Mouse (Mus musculus) right cerebral cortex, adult 2 months (tissue): ENCODE measurements at regions not wholly inside any gene's neighbourhood (a gene's known extent, or its start where the extent isn't known, plus 50 kb on each side); places are given as distances from the start of the nearest gene placed in this dataset.

ENCODE experiments used
- DNase-seq, 2 experiments: peaks; one replicate each; pipeline ENCODE4 v3.0.0; 2021 to 2022; ENCODE audit warnings: low spot score in 2 of 2

DNA sequence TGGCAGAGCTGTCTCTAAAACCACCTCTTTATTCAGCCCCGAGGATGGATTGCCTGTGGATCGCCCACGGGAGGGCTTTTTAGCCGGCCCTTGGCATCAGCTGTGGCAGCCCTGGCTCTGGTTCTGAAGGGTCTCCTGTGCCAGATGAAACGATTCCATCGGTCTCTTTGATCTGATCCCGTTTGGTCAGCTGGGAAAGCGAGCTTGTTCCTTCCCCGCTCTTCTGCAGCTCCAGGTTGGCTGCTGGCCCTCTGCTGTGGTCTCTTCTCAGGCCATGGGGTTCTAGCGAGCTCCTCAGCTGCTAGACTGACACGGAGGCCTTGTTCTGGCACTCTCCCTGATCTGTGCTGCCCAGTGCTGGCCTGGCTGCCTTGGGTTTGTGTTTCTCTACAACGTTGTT is 165.6 kb upstream of the Dkk2 start:
- peak; percentile 5 to 34 for DNase-seq

DNA sequence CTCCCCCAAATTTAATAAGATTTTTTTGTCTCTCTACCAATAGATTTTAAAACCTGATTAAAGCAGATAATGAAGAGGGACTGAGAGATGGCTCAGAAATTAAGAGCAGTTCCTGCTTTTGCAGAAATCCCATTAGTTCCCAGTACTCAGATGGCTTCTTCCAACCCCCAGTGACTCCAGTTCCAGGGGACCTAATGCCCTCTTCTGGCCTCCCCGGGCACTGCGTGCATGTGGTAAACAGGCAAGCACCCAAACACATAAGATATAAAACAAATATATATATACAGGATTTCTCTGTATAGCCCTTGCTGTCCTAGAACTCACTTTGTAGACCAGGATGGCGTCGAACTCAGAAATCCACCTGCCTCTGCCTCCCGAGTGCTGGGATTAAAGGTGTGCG is 163.9 kb upstream of the Dkk2 start:
- no peak for DNase-seq

DNA sequence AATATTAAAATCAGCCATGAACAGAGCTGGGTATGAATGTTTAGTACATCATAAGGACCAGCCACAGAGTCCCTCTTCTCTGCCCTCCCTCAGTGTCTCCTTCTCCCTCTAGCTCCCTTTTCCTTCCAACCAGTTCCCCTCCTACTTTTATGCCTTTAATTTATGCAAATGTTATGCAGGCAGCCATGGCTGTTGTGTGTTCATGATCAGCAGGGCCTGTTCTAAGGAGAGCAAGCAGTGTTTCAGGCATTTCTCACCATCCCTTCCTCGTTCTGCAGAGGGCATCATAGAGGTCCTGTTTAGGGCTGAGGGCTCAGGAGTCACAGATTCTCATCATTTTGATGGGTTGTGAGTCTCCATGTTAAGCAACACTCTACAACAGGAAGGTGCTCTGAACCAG is 162.4 kb upstream of the Dkk2 start:
- no peak for DNase-seq

DNA sequence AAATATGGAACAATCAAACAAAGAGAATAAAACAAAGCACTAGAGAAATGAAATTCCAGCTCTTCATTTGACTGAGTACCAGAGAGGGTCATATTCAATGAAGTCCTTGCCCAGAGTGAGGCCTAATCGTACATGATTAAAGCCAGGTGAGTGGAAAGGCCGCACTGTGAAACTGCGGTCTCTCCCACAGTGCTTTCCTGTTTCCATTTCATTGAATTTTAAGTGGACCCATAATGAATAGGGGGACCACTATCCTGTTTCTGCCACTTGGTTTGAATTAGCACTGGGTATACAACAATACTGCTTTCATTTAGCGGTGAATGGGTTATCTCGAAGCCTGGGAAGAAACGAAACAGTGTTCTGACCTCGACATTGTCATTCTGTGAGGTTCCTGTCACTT is 144.2 kb upstream of the Dkk2 start:
- DNase-seq = no peak

DNA sequence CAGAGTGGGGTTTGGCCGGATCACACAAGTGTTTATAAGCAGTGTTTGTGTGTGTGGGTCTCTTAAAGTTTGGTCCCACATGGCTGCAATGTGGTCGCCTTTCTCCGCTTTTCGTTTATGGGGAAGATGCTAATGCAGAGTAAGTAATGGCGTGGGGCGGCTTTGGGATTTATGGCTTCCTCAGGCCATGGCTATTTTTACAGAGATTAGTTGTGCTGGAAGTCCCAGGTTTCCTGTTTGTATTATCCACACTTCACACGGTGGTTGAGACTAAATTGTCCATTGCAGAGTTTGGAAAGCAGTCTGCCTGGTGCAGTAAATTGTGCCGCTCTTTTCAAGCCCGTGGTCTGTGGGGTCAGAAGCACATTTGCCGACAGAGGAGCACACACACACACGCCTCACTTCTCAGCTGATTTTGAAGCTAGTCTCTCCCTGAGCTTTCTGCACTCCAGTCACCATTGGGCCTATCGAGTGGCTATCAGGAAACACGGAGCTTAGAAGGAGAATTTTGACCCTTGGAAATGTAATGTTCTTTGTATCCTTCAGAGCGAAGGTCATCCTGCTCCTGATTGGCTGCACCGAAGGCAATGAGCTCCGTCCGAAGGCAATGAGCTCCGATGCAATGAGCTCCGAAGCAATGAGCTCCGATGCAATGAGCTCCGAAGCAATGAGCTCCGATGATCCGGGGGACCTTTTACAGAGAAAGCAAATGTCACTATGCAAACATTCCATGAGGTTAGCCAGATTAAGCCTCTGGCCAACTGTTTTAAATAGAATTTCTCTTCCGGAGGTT is 142.9 kb upstream of the Dkk2 start:
- DNase-seq = no peak

DNA sequence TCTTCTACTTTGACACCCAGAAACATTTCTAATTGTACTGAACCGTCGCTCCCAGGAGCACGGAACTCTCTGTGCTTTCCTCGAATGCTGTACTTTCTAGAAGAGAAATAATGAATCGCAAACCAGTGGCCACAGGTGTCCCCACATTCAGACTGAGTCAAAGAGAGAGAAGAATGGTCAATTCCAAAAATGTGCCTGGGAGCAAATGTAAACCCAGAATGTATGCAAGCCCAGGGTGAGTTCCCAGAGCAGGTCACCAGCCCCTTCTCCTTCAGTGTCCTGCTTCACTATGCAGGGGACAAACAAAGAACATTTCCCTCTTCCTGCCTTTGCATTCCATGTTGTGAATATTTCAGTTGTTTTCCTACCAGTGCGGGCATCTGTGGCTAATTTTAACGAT is 141.7 kb upstream of the Dkk2 start:
- no peak for DNase-seq

DNA sequence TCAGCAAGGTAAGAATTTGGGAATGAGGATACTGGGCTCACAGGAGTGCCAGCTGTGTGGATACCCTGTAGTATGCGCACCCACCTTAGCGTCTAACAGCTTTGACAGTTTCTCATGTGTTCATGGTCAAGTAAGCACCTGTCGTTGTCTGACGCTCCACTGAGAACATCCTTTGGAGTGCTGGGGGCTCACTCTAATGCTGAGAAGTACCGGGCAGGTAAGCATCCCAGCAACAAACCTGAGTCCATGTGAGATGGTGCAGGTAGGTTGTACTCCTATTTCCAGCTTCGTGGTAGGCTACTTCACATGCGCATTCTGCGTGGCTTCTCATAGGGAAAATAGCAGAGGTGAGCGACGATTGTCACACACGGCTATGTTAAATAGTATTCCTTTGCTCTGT is 129.3 kb upstream of the Dkk2 start:
- DNase-seq = no peak

DNA sequence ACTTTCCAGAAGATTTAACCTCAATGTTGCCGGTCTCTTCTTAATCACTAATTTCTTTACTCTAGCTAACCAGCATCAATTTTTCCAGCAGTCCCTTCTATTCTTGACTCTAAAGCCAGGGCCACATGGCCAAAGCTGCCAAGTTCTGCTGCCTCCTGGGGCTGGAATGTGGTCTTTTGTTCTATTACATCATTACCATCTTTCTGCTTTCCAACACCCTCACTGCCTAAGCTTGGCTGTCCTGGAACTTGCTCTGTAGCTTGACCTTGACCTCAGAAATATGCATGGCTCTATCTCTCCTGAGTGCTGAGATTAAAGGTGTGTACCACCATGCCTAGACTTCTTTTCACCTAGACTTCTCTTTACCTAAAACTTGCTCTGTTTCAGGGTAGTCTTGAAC is 124.5 kb upstream of the Dkk2 start:
- no peak for DNase-seq

DNA sequence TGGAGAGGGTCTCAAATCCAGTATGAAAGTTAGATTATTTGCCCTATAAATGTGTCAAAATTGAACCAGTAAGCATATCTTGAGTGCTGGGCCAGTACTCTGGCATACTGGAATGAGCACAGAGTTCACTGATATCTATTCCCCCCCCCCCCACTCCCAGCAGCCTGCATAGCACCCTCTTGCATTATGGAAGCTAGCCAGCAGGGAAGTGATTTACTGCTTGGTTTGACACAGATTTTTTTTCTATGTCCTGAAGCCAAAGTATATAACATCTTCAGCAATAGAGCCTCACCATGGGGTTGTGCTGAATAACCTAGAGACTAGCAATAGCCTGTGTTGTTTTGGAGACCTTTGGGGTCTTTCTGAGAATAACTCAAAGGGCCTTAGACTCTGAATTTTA is 123.5 kb upstream of the Dkk2 start:
- no peak for DNase-seq

DNA sequence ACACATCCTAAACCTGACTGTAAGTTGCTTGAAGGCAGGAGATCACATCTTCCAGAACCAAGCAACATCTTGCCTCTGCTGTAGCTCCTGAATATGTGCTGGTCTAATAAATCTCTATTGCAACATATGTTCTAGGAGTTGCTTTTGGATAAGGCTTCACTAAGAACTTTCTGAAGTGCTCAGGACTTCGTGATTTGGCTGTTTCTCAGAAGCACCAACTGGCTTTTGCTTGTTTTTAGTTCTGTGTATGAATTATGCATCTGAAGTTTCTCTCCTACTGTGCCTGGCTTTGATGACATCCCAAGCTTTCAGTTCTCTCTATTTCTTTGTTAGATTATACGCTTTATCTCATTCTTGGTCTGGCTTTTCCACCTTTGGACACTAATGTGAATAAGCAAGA is 122.2 kb upstream of the Dkk2 start:
- DNase-seq = no peak

DNA sequence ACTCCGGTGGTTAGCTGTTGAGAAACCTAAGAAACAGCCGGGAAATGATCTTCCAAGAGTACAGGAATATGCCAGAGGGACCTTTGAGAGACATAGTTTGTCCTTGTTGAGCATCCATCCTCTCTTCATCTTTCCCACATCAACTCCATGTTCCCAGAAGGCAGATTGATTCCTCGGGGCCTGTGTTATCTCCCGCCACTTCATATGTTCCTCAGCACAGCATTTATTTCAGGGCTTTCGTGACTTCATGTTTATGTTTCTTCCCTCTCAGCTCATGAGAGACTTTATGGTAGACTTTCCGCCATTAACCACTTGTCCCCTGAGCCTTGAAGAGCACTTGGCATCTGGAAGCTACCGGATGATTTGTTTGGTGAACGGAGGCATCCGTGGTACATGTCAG is 120.1 kb upstream of the Dkk2 start:
- no peak for DNase-seq

DNA sequence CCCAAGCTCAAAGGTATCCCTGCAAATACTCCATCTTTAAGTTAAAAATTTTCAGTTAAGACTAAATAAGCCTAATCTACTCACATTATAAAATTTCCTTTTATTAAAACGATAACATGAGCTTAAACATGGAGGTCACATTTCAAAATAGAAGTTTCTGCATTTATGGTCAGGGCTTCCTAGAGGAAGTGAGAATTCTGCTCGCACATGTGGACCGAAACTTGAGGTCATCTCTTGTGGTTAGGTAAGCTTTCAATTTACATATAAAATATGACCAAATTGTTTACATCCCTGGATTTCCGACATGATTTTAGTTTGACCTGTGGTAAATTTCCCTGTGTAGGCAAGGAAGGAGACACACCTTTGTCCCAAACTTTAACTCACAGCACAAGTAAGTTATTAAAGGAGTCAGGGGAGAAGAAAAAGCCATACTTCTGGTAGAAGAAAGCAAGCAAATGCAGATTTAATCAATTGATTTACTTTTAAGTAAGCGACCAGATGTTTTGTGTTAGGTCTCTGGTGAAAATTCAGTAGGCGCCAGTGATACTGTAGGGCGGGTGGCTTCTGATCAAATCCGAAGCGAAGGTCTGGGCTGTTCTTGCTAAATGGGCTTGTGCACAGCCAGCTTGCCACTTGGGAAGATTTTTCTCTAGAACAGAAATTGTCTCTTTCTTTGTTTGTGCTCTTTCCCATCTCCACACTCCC is 119.5 kb upstream of the Dkk2 start:
- no peak for DNase-seq

DNA sequence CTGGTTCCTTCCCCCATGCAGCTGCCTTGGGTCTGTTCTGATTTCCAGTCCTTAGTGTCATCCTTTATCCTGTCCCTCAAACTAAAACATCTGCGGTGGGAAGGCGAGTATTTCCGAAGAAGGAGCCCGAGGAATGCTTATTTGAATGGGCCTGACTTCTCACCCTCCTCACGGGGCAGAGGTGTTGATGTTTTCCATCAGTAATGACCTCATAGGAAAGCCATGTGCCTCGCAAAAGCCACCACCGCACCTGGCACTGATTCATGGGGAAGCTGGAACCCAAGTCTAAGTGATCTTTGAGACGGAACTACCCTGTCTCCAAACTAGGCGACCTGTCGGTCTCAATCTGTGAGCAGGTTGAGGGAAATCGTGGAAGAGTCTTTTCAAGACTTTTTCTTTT is 117.8 kb upstream of the Dkk2 start:
- no peak for DNase-seq

DNA sequence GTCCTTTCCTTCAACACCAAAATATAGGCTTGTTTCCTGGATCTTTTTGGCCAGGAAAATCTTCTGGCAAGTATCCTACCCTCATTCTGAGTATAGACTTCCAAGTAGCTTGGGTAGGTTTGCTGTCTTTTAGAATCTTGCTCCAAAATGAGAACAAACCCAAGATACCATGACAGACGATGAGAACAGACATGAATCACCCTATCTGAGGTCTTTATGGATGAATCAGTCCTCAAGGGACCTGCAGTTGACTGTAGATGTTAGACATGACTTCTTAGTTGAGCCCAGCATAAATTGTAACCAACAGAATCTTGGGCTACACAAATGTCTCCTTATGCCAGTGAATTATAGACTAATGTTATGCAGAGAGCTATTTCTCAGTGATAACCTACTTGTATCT is 114.3 kb upstream of the Dkk2 start:
- DNase-seq = no peak

DNA sequence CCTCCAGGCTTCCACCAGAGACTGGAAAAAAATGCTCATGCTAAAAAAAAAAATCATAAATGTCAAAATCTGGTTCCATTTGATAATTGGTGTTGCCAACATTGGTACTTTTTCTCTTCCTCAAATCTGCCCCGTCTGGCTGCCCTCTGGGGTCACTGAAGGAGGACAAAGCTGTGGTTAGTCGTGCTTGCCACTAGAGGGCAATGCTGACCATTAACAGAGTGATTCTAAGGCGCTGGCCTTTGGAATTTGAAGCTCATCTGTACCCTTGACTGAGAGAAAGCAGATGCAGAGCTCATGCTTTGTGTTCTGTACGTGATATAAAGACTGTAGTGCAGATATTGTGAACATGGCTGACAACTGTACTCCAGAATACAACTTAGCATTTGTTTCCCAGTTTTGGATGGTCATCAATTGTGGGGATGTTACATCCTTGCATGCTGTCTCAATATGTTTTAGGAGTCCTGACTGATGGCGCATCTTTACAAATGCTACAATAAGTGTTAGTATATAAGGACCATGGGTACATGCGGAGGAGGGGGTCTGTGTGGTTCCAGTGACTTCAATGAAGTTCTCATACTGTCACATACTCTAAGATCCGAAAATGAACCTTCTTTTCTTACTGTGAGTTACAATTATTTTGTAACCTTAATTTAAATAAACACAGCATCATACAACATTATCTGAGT is 109.0 kb upstream of the Dkk2 start:
- peak; percentile 38 to 69 for DNase-seq

DNA sequence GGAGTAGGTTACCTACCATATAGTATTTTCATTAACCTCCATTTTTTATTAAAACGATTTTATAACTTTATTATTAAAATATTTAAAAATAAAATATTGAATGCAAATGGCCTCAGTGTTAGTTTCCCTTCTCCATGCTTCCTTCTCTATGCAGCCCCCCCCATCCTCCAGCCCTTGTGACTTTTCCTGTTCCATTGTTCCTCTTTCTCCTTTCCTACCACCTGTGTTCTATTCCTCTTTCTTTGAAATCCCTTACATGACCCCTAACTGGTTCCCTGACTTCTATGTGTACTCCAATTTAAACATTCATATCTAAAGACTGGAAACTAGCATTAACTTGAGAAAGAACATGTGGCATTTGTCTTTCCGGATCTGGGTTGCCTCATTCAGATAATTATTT is 101.8 kb upstream of the Dkk2 start:
- DNase-seq = no peak

DNA sequence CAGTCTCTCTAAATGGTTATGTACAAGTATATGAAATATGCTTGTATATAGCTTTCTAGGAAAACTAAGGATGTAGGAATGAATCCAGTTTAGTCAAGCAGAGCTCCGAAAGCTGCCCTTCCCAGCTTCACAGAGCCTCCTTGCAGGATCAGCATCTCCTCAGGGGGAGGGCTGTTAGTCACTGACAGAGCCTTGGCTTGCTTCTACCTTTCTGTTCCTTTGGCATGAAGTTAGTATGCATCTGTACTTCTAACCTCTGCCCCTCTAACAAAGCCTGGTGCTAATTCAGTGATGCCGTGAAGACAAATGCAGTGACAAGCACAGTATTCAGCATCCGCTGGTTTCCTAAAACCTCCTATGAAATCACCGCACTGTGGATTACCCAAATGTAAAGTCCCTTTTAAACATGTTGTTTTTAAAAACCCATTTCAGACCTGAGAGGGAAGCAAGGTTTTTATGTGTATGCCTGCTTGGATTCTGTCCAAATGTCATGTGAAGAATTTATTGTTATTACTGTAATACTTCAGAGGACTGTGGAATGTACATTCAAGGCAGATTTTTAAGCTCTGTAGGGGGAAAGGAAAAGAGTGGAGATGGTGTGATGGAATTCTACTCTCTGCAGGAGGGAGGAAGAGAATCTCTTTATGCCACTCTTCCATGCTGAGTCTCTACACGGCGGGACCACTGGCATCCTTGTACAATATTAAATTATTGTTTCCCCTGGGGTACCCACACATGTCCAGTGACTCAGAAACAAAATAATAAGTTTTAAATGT is 86.1 kb upstream of the Dkk2 start:
- no peak for DNase-seq

DNA sequence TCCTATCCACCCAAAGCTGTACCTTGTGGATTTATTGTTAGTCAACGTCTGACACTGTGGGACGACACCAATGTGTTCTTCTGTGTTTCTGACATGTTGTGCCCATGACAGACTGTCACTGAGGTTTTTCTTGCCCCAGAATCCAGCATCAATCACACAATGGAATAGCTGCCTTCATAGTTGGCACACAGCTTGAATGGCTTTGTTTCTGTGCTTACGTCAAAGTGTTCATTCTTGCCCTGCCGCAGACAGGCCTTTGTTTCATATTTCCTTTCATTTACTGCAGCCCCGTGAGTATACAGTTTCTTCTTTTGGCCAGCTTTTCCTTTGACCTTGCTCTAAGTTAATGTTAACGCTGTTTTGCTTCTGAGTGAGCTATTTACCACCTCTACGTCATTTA is 78.9 kb upstream of the Dkk2 start:
- DNase-seq = no peak

DNA sequence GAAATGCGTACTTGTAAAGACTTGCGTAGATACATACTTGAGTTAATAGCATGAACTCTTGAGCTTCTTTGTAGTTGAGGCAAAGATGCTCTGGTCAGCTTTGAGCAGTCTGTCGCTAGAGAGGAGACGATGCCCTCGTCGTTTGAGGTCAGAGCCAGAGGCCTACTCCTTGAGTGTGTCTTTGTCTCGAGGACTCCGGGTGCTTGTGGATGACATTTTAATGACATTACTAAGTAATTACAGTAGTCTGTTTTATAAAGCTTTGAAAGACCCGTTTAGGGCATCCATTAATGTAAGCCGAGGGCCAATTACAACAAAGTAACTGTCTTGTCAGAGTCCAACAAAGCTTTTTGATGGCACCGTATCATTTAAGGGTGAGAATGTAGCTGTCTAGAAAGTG is 78.2 kb upstream of the Dkk2 start:
- DNase-seq = no peak

DNA sequence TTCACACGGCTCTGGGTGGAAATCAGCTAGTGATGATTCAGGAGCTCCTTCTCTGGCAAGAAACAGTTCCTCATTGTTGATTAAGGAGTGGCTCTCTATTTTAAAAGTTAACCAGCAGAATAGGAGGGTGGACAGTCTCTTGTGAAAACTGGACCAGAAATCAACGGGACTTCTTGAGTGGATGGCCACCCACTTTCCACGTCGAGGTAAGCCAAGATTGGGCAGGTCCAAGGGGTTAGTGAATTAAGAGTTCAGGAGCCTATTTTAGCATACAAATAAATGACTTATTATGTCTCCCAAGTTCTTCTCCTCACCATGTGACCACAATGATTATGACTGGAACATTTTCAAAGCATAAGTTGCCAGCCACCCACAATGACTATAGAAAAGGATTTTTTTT is 77.7 kb upstream of the Dkk2 start:
- peak in 1 of 2 experiments; percentile 9 for DNase-seq

DNA sequence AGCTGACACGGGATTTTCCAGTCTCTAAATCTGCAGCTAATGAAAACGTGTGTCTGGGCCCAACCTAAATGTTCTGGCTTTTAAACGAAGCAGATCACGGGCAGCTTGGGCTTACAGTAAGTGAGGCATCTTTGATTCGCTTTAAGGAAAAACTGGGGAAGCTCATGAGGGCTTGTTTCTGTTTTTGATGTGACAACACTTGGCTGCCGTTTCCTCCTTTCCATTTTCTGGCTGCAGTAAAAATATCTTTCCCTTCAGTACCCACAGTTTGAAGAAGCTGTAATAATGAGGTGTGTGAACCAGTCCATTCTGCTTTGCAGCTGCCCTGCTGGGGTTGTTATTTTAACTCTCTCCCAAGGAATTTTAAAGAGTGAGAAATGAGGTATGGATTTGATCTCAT is 69.9 kb upstream of the Dkk2 start:
- DNase-seq = no peak
